Mouse (Mus musculus) intestine, postnatal 0 days (tissue): ENCODE data around the gene Pcnx2. TPM values are rescaled to one million over a fixed set of nuclear protein-coding genes. Genes with fewer than 3 reads are reported as not detected.
A peak's percentile ranks its signal among the peaks of the same experiment; 100 is the strongest.

Source experiments
- ATAC-seq: fragments of 200-750 bp; cut with Nextera tagmentation; 2 replicates; pipeline ENCODE4 v1.8.0; 2017; ENCODE audit warnings: mild to moderate bottlenecking, moderate TSS enrichment, moderate library complexity
- H3K27ac ChIP-seq: fragments of 300-500 bp; sonication (generic); 2 replicates; pipeline ENCODE4 v1.5.1; 2014; ENCODE audit warnings: mild to moderate bottlenecking, low read depth, low read length, moderate library complexity
- H3K27me3 ChIP-seq: fragments of 300-500 bp; sonication (generic); replicated peaks from 2 replicates; pipeline ENCODE4 v1.6.1; 2014; ENCODE audit warnings: low read length, mixed read lengths; ENCODE audit not compliant: control insufficient read depth, insufficient read depth
- H3K36me3 ChIP-seq: fragments of 300-500 bp; sonication (generic); 2 replicates; pipeline ENCODE4 v1.6.1; 2014; ENCODE audit warnings: mild to moderate bottlenecking, moderate library complexity; ENCODE audit not compliant: control insufficient read depth, insufficient read depth
- H3K4me1 ChIP-seq: fragments of 300-500 bp; sonication (generic); replicated peaks from 2 replicates; pipeline ENCODE4 v1.6.1; 2014; ENCODE audit warnings: antibody characterized with exemption, low read length, mixed read lengths; ENCODE audit not compliant: control insufficient read depth, insufficient read depth
- H3K4me2 ChIP-seq: fragments of 300-500 bp; sonication (generic); replicated peaks from 2 replicates; pipeline ENCODE4 v1.6.1; 2014; ENCODE audit warnings: low read depth, mild to moderate bottlenecking, moderate library complexity
- H3K4me3 ChIP-seq: fragments of 300-500 bp; sonication (generic); 2 replicates; pipeline ENCODE4 v1.5.1; 2014; ENCODE audit warnings: low read depth, low read length
- H3K9ac ChIP-seq: fragments of 300-500 bp; sonication (generic); 2 replicates; pipeline ENCODE4 v1.6.1; 2014; ENCODE audit warnings: mild to moderate bottlenecking, low read depth, low read length
- H3K9me3 ChIP-seq: fragments of 300-500 bp; sonication (generic); 2 replicates; pipeline ENCODE4 v1.6.1; 2016; ENCODE audit warnings: mixed run types; ENCODE audit not compliant: control insufficient read depth
- CTCF ChIP-seq: sonication (generic); IDR thresholded peaks from 2 replicates; pipeline ENCODE4 v1.5.1; 2016; ENCODE audit warnings: low read depth, mild to moderate bottlenecking, control low read depth, antibody characterized with exemption, moderate library complexity
- WGBS: fragments of 180-500 bp; shearing (Covaris S2); extraction: QIAGEN DNeasy Blood & Tissue Kit; methylation state at CpG from one replicate; pipeline ENCODE4 v1.1.7; 2014; 5-methylcytosine and 5-hydroxymethylcytosine counted together
- polyA plus RNA-seq: library from polyadenylated mRNA; unstranded; fragments of >200 nt; fragmentation: Nextera tagmentation; extraction: Ambion mirVana; gene quantifications from 2 replicates; pipeline ENCODE4 v1.2.1, GENCODE M21; 2015

Gene Pcnx2
- polyA plus RNA-seq, result 0.04 and 0.29 TPM in 2 replicates

DNA sequence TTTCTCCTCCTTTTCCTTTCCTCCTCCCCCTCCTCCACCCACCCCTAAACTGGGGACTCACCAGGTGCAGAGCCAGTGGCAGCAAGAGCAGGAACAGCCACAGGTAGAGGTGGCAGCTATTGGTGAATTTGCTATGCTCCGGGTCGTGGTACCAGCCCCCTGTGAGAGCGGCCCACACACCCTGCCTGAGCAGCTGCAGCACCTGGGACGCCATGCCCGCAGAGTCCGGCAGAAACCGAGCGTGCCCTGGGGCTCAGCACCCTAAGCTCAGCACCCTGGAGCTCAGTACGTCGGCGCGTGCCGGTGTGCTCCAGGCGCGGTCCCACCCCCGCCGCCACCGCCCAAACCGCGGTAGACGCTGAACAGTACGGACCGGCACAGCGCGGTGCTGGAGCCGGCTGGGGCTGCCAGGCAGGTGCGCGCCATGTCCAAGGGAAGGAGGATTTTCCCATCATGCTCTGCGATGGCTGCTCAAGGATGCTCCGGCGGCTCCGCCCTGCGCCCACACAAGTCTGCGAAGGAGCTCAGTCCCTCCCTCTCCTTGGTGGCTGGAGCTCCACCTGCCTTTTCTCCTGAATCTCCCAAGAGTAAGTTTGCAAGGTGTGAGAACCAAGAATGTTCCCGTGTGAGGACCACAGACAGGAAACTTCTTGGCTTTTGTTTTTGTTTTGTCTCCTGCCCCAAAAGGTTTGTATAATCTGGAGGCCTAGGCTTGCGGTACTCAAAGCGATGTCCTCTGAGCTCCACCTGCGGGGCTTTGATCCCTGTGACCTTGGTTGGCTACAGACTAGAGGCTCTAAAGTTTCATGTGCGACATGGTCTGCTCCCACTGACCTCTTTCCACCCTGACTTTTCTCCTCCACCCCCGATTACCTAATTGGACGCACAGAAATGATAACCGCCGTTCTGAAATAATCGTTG lies at the start of gene Pcnx2:
Pcnx2 (minus strand) TSS at position 450 of the 921 bp plus-strand sequence.
- Histone ChIP-seq H3K27ac (no peak within 1 kb of the TSS), H3K36me3 (no peaks in the 10 kb centered on the region), H3K9ac (no peak within 1 kb of the TSS), H3K4me2 (peak within 1 kb of the TSS; percentile 33), H3K27me3 (peaks cover 13% of the 10 kb centered on the region), H3K9me3 (no peaks in the 10 kb centered on the region), H3K4me3 (no peak within 1 kb of the TSS; the same call in 1 of the 2 replicates), H3K4me1 (no peaks in the 10 kb centered on the region)
- WGBS, result 5% methylated on average over 44 of the region's 44 CpGs
- ATAC-seq, result peak; percentile 36
- no peak for TF ChIP-seq CTCF

DNA sequence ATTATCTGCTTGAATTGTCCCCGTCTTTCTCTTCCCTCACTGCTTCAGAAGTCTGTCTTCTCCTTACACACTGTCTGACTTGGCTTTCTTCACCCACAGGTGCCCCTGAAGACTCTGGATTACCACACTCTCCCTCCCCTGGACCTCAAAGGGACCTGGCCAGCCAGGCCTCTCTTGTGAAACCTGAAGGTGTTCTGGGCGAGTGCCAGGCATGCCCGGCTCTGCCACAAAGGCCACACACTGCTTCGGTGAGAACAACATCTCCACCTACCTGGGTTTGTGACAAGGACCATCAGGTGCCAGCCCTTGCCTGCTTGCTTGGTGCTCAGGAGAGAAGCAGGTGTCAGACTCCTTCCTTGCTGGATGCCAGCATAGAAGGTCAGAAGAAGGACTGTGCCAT lies 46.4 kb upstream of the Pcnx2 start:
- no peaks in the 10 kb centered on the region for H3K27me3 ChIP-seq
- H3K36me3 ChIP-seq, result peaks cover 34% of the 10 kb centered on the region
- ATAC-seq, result no peak
- no peaks in the 10 kb centered on the region for H3K4me1 ChIP-seq
- H3K9ac ChIP-seq, result no peak overlapping the region
- TF ChIP-seq CTCF, result no peak
- WGBS, result 77% methylated on average over 4 of the region's 4 CpGs
- H3K4me3 ChIP-seq, result no peak overlapping the region
- H3K27ac ChIP-seq, result no peak overlapping the region
- no peak overlapping the region for H3K4me2 ChIP-seq
- no peaks in the 10 kb centered on the region for H3K9me3 ChIP-seq

DNA sequence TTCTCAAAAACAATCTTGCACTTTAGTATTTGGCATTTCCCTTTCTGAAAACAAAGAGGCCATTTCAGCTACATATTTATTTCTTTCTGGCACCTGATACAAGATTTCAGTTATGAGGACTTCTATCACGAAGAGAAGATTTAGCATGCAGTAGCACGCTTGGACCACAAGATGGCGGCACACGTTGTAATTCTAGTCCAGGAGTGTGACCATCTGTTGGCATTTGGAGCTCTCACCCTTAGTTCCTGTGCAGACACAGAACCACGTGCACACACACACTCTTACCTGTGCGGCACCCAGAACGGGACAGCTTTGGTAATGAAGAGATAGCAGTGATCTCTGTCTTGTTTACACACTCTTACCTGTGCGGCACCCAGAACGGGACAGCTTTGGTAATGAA lies 37.5 kb upstream of the Pcnx2 start:
- no peaks in the 10 kb centered on the region for H3K4me1 ChIP-seq
- no peak overlapping the region for H3K4me3 ChIP-seq
- 36% methylated on average over 9 of the region's 9 CpGs for WGBS
- peak; percentile 86 for TF ChIP-seq CTCF
- no peak overlapping the region for H3K4me2 ChIP-seq
- H3K27me3 ChIP-seq, result no peaks in the 10 kb centered on the region
- no peak overlapping the region for H3K27ac ChIP-seq
- H3K9me3 ChIP-seq, result no peaks in the 10 kb centered on the region
- peaks cover 29% of the 10 kb centered on the region for H3K36me3 ChIP-seq
- no peak for ATAC-seq
- H3K9ac ChIP-seq, result no peak overlapping the region

DNA sequence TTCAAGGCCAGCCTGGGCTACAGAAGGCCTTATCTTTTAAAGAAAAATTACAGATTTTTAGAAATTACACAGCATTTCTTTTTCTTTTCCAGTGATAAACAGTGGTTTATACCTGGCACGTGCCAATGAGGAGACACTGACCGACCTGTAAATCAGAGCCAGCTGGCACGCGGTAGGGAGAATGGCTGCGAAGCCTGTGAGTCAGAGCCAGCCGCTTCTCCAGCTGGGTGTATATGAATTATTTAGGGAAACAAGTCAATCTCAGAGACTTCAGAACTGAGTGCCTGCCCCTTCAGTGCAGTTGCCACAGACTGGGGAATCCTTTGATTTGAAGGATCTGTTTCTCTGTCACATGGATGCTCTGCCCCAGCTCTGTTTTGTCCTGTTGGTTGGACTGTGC lies 33.7 kb upstream of the Pcnx2 start:
- H3K36me3 ChIP-seq, result peaks cover 37% of the 10 kb centered on the region
- H3K4me1 ChIP-seq, result no peaks in the 10 kb centered on the region
- WGBS, result 88% methylated on average over 6 of the region's 6 CpGs
- ATAC-seq, result no peak
- H3K4me2 ChIP-seq, result no peak overlapping the region
- H3K27ac ChIP-seq, result no peak overlapping the region
- no peak overlapping the region for H3K9ac ChIP-seq
- H3K4me3 ChIP-seq, result no peak overlapping the region
- TF ChIP-seq CTCF, result no peak
- H3K9me3 ChIP-seq, result no peaks in the 10 kb centered on the region
- H3K27me3 ChIP-seq, result no peaks in the 10 kb centered on the region

DNA sequence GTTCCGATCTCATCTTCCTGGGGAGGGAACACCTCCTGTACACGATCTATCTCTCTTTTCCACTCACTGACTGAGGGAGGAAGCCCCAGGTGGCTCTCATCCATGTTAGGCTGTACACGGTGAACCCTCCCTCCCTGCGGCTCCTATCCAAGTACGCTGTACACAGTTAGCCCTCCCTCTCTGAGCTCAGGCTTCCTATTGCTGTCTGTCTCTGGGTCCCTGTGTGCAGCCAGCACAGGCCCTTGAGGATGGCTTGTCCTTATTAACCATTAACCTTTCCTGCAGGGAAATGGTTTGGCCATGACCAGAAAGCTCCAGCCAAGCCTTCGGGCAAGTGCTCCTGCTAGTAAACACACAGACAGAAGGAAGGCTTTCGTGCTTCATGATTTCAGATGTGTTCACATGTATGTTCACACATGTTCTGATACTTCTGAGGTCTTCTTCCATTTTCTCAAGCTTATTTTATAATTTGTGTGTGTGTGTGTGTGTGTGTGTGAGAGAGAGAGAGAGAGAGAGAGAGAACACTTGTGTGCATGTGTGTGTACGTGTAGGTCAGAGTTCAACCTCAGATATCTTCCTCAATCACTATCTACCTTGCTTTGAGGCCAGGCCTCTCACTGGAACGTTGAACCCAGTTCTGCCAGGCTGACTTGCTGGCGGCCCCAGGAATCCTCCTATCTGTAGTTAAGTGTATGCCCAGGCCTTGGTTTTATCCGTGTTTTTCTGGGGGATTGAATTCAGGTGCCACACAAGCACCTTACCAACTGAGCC lies 32.3 kb upstream of the Pcnx2 start:
- Histone ChIP-seq H3K4me2 (no peak overlapping the region), H3K27ac (peak overlapping the region; percentile 63), H3K9me3 (no peaks in the 10 kb centered on the region), H3K9ac (no peak overlapping the region), H3K36me3 (peaks cover 32% of the 10 kb centered on the region), H3K27me3 (no peaks in the 10 kb centered on the region), H3K4me1 (no peaks in the 10 kb centered on the region), H3K4me3 (no peak overlapping the region)
- no peak for TF ChIP-seq CTCF
- peak; percentile 79 for ATAC-seq
- 43% methylated on average over 11 of the region's 11 CpGs for WGBS

DNA sequence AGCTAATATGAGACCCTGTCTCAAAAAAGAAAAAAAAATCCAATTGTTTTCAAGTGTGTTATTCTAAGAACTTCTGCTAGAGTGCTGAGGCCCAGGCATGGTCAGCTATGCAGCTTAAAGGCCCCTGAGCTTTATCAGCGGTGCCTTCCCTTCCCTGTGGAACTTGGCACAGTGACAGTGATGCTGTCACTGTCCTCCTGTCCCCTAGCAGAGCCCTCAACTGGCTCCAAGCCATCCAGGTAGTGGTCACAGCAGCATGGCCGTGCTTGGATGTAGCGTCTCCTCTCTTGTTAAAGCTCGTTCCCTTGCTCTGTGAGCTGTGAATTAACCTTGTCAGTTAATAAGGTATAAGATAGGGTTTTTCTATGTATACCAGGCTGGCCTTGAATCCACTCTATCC lies 28.5 kb upstream of the Pcnx2 start:
- no peak overlapping the region for H3K4me2 ChIP-seq
- no peak overlapping the region for H3K4me3 ChIP-seq
- H3K27me3 ChIP-seq, result no peaks in the 10 kb centered on the region
- no peak for ATAC-seq
- 83% methylated on average over 4 of the region's 4 CpGs for WGBS
- no peaks in the 10 kb centered on the region for H3K9me3 ChIP-seq
- no peak for TF ChIP-seq CTCF
- peaks cover 27% of the 10 kb centered on the region for H3K36me3 ChIP-seq
- H3K9ac ChIP-seq, result no peak overlapping the region
- H3K4me1 ChIP-seq, result no peaks in the 10 kb centered on the region
- H3K27ac ChIP-seq, result no peak overlapping the region
